12 mouse cellular contexts compared by ENCODE assay signal in genomic region chr1:132918117-132918680, GRCm38 (mm10). TPM values are rescaled to one million over a fixed set of nuclear protein-coding genes. Genes with fewer than 3 reads are reported as not detected.
A peak's percentile ranks its signal among the peaks of the same experiment; 100 is the strongest.
DNase-seq lines count a peak whose midpoint lies in the region; ATAC-seq and TF ChIP-seq lines count a peak whose summit lies in the region.
"Had no signal": no experiment of that assay in that cellular context is flagged by ENCODE, and none has a peak within 500 bp of the region (broad histone marks: within the 10 kb centered on the region; RNA-seq: fewer than 3 reads in every experiment).

No protein-coding gene starts in this region.

- no peaks in the 10 kb centered on the region for H3K36me3 ChIP-seq in heart, embryonic 15.5 days
- no peaks in the 10 kb centered on the region for H3K36me3 ChIP-seq in limb, embryonic 15.5 days
- H3K36me3 ChIP-seq in stomach, postnatal 0 days (ENCODE audit: control insufficient read depth, insufficient read depth, low read length): no peaks in the 10 kb centered on the region

- no peak for TF ChIP-seq EP300 in stomach, postnatal 0 days (optimal IDR thresholded peaks at IDR 0.05)

- WGBS in heart, embryonic 15.5 days: 27% methylated on average over 10 of the region's 10 CpGs
- WGBS in limb, embryonic 15.5 days: 16% methylated on average over 10 of the region's 10 CpGs
- WGBS in stomach, postnatal 0 days: 17% methylated on average over 10 of the region's 10 CpGs

- peaks cover 3% of the 10 kb centered on the region for H3K4me1 ChIP-seq in heart, embryonic 15.5 days (replicated peaks)
- H3K4me1 ChIP-seq in limb, embryonic 15.5 days: peaks cover 11% of the 10 kb centered on the region
- no peaks in the 10 kb centered on the region for H3K4me1 ChIP-seq in stomach, postnatal 0 days (replicated peaks; ENCODE audit: control insufficient read depth, insufficient read depth)

- H3K9ac ChIP-seq in heart, embryonic 15.5 days: no peak overlapping the region
- no peak overlapping the region for H3K9ac ChIP-seq in limb, embryonic 15.5 days
- no peak overlapping the region for H3K9ac ChIP-seq in stomach, postnatal 0 days (ENCODE audit: low read length)

- ATAC-seq in heart, embryonic 15.5 days (replicated peaks; ENCODE audit: insufficient number of reproducible peaks, insufficient read depth, low FRiP score, low read depth): 0 out of 2 replicates have a peak, but pooled peaks have one; percentile 19
- 0 out of 2 replicates have a peak, but pooled peaks have one; percentile 40 for ATAC-seq in limb, embryonic 15.5 days (ENCODE audit: insufficient number of reproducible peaks, low FRiP score, low TSS enrichment, low read depth)
- peak; percentile 47; the same call in 1 of the 2 replicates for ATAC-seq in stomach, postnatal 0 days (ENCODE audit: low FRiP score, low TSS enrichment)

- H3K9me3 ChIP-seq in heart, embryonic 15.5 days (replicated peaks): no peaks in the 10 kb centered on the region
- no peaks in the 10 kb centered on the region for H3K9me3 ChIP-seq in limb, embryonic 15.5 days
- no peaks in the 10 kb centered on the region for H3K9me3 ChIP-seq in stomach, postnatal 0 days (ENCODE audit: control insufficient read depth, low read length)
- H3K9me3 ChIP-seq: megakaryocyte, embryonic 14.5 days had no signal

- intact Hi-C loops in heart, postnatal 25 days (cut with DNase I): no loop called here

- no peak for TF ChIP-seq CTCF in stomach, postnatal 0 days (IDR thresholded peaks at IDR 0.05; ENCODE audit: low read depth)

- H3K27ac ChIP-seq in heart, embryonic 15.5 days: no peak overlapping the region
- H3K27ac ChIP-seq in limb, embryonic 15.5 days: no peak overlapping the region
- H3K27ac ChIP-seq in stomach, postnatal 0 days (replicated peaks): no peak overlapping the region

- DNase-seq in heart, postnatal 25 days (ENCODE audit: low spot score): no peak
- peak; percentile 34 for DNase-seq in lung, postnatal 10 days
- no peak for DNase-seq in lung, postnatal 36 days
- DNase-seq in stomach, postnatal 0 days (ENCODE audit: low spot score): no peak
- DNase-seq in right cerebral cortex, postnatal 25 days: no peak
- no peak for DNase-seq in layer of hippocampus, adult 8-10 months (ENCODE audit: low spot score in 2 of 2)
- DNase-seq: gastrocnemius, postnatal 25 days; kidney, adult 18-20 months; right cerebral cortex, adult 18-20 months had no signal

- no peaks in the 10 kb centered on the region; the same call in 1 of the 2 replicates for H3K27me3 ChIP-seq in heart, embryonic 15.5 days
- peaks cover 6% of the 10 kb centered on the region; the same call in 1 of the 2 replicates for H3K27me3 ChIP-seq in limb, embryonic 15.5 days
- no peaks in the 10 kb centered on the region for H3K27me3 ChIP-seq in stomach, postnatal 0 days (ENCODE audit: control insufficient read depth, insufficient read depth, low read length)

- H3K4me2 ChIP-seq in heart, embryonic 15.5 days: no peak overlapping the region
- H3K4me2 ChIP-seq in limb, embryonic 15.5 days: no peak overlapping the region
- no peak overlapping the region for H3K4me2 ChIP-seq in stomach, postnatal 0 days (replicated peaks; ENCODE audit: low read depth)

- no peak overlapping the region for H3K4me3 ChIP-seq in heart, embryonic 15.5 days
- H3K4me3 ChIP-seq in limb, embryonic 15.5 days: no peak overlapping the region
- H3K4me3 ChIP-seq in stomach, postnatal 0 days (ENCODE audit: low read depth, low read length): no peak overlapping the region
- H3K4me3 ChIP-seq: megakaryocyte, embryonic 14.5 days had no signal

RNA-seq across cellular contexts. Expression of gene Lrrn2, which starts 38.1 kb away (rescaled TPM):
- polyA plus RNA-seq in heart, embryonic 15.5 days (2015; fragmentation: Nextera tagmentation; extraction: Ambion mirVana): 9.6 and 11.7 TPM in 2 replicates
- 1 to 10 TPM; 3.2 to 3.3 TPM for total RNA-seq in heart, postnatal 25 days (2021)
- polyA plus RNA-seq in limb, embryonic 15.5 days (2015; fragmentation: Nextera tagmentation; extraction: Ambion mirVana): 6.1 and 6.3 TPM in 2 replicates
- polyA plus RNA-seq in stomach, postnatal 0 days (2015; fragmentation: Nextera tagmentation; extraction: Ambion mirVana): 1.7 and 2.1 TPM in 2 replicates
- total RNA-seq in layer of hippocampus, adult 8-10 months (2022): 100 to 1,000 TPM; 182 to 196 (median 188) TPM
